Mouse (Mus musculus): ENCODE measurements at regions not wholly inside any gene's neighbourhood (a gene's known extent, or its start where the extent isn't known, plus 50 kb on each side); places are given as distances from the start of the nearest gene placed in this dataset. TPM values are rescaled to one million over a fixed set of nuclear protein-coding genes. Genes with fewer than 3 reads are reported as not detected.

Small RNAs in the stretch of these regions (microRNA-seq; reads per million reads assigned to microRNA genes)
- not detected for gene Gm23881

Measured in forebrain, embryonic 16.5 days (tissue).